Mouse (Mus musculus): ENCODE results near the gene Atp6v0a2.

Atp6v0a2 gene

GRCm38 (mm10) chr5:124628448-124629363, at the start of gene Atp6v0a2:
Gene Atp6v0a2 (plus strand): TSS chr5:124628576.
- WGBS, result under 1% methylated on average over 58 of the region's 58 CpGs

- WGBS, result under 1% methylated on average over 51 of the region's 51 CpGs
These were observed 49.6 kb upstream of the Atp6v0a2 start, which contains the start of the genes Eif2b1 and Gtf2h3 for GRCm38 (mm10) chr5:124578633-124579317. Gene Eif2b1 (minus strand): TSS chr5:124579131. Gene Gtf2h3 (plus strand): TSS chr5:124579140.

DNA sequence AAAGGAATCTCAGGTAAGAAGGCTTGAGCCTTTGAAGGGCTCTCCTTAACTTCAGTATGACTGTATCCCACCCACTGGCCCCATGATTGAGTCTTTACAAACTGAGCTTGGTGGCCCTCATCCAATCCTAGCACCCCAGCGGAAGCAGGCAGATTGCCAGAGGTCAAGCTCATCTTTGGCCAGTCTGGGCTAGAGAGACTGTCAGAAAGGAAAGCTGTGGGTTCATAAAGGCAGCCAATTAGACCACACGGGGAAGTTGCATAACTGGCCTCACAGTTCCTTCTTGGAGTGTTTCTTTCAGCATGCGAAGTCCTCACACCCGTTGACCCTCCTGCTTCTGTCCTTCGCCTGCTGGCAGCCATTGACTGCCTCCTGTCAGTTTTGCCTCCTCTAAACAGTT, 45.9 kb upstream of the Atp6v0a2 start:
- WGBS, result 75% methylated on average over 5 of the region's 5 CpGs

DNA sequence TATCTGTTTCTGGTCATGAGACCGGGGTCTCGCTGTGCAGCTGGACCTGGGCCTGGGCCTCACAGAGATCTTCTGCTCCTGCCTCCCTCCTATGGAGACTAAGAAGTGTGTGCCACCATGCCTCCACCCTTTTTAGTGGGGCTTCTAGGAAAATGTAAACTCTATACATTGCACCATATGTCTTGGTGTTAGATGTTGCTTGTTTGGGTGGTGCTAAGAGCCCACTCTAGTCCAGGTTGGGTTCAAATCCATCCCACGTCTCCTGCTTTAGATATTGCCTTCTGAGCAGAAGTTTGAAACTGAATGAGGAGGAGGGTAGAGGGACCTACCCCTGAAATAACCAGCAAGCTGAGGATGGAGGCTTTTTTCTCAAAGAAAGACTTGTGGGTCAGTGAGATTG, 35.6 kb upstream of the Atp6v0a2 start:
- 75% methylated on average over 3 of the region's 3 CpGs for WGBS

- 5% methylated on average over 30 of the region's 30 CpGs for WGBS
These were observed 29.9 kb upstream of the Atp6v0a2 start for GRCm38 (mm10) chr5:124598224-124599174.

- WGBS, result 61% methylated on average over 8 of the region's 8 CpGs
These were observed 28.6 kb upstream of the Atp6v0a2 start for GRCm38 (mm10) chr5:124599726-124600125.

- 67% methylated on average over 5 of the region's 5 CpGs for WGBS
These were observed 26.0 kb upstream of the Atp6v0a2 start for GRCm38 (mm10) chr5:124602349-124602748.

DNA sequence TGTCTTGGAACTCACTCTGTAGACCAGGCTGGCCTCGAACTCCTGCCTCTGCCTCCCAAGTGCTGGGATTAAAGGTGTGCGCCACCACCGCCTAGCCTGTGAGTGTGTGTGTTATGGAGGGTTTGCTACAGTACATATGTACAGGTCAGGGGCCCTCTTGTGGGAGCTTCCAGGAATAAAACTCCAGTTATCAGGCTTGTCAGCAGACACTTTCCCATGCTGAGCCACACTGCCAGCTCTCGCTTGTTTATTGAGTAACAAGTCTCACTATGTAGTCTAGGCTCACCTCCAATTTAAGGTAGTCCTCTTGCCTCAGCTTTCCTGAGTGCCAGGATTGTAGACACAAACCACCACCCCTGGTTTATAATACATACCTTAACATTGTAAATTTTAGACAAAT, 24.1 kb upstream of the Atp6v0a2 start:
- WGBS, result 87% methylated on average over 4 of the region's 4 CpGs

DNA sequence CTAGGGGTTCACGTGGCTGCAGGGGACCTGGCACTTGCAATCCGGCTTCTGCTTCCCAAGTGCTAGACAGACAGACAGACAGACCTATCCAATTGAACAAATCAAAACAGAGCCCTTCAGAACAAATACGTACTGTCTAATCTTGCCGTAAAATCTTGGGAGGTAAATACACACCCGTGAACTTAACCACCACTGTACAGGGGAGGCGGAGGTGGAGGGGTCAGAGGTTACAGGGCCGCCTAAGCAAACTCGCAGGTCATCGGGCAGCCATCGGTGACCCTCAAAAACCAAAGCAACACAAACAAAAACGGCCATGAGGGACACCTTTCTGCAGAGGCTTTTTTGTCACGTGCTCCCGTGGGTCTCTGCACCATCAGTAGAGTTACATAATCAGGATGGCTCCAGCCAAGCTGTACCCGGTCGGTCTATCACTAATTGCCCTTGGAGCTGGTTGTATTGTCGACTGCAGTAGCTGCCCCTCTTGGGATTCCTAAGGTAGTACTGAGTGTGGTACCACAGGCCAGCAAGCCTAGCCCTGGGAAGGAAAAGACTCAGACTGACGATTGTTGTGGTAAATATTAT, 23.2 kb upstream of the Atp6v0a2 start:
- 84% methylated on average over 17 of the region's 17 CpGs for WGBS

GRCm38 (mm10) chr5:124610965-124611364, 17.4 kb upstream of the Atp6v0a2 start:
- 81% methylated on average over 10 of the region's 10 CpGs for WGBS

- WGBS, result 79% methylated on average over 11 of the region's 11 CpGs
These were observed 13.7 kb upstream of the Atp6v0a2 start for GRCm38 (mm10) chr5:124614709-124615108.

- WGBS, result 95% methylated on average over 10 of the region's 10 CpGs
These were observed 9.7 kb upstream of the Atp6v0a2 start for GRCm38 (mm10) chr5:124618711-124619110.

DNA sequence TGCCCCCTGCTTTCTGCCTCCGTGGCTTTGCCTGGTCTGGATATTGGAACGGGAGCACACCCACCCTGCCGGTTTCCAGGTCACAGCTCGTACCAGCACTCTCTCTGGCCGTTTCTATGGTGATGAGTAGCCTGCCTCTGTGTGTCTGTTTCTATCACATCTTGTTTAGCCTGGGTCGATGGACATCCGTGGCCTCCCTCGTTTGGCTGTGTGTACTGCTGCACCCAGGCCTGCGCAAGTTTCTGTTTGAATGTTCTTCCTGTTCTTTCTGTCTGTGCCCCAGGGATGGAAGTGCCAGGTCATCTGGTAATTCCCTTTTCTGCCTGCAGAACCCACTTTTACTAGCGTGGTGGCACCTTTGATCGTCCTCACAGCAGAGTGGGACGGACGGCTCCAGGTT, 7.0 kb upstream of the Atp6v0a2 start:
- WGBS, result 61% methylated on average over 13 of the region's 13 CpGs

DNA sequence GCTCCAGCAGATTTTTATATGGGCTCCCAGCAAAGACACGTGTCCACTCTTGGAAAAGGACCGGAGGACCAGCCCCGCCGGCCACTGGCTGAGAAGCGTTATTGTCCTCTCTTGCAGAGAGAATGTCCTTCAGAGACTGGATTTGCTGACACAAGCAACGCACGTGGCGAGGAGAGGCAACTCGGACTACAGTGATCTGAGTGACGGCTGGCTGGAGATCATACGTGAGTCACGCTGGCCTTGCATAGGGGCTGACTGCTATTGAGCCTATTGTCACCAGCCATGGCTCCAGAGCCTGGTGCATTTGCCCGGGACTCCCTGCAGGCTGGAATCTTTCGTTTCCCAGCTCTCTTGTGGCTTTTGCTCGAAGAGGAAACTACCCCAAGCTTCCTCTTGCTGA, 5.5 kb upstream of the Atp6v0a2 start:
- WGBS, result 72% methylated on average over 15 of the region's 15 CpGs

GRCm38 (mm10) chr5:124624291-124624690, 4.1 kb upstream of the Atp6v0a2 start:
- 93% methylated on average over 9 of the region's 9 CpGs for WGBS

DNA sequence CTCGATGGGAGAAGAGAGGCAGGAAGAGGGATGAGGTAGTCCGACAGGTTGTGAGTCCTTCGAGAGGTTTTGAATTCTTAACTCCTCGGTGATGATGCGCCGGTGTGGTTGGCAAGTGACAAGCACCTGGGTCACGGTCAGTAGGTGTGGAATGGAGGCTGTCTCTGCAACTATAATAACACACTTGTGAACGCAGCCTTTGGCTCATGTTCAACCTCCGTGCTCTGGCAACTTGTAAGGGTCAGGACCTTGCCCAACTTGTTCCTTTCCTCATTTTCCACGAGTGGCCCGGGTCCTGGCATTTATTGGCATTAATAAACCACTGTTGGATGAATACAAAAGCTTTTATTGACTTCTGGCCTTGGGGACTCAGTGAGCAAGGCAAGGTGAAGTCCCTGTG, 1.3 kb downstream of the Atp6v0a2 start:
- 7% methylated on average over 11 of the region's 11 CpGs for WGBS

DNA sequence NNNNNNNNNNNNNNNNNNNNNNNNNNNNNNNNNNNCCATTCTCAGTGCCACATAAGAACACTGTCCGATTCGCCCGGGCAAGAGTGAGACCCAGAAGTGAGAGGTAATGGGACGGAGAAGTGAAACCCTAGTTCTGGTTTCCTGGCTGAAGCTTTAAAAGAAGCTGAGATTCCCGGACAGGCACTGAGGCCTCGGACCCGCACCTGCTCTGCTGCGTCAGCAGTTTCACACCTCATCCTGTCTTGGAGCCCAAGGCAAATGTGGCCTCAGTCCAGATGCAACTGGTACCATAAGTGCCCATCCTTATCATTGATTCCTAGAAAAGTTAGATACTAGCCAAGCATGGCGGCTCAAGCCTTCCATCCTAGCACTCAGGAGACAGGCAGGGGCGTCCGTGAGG, 3.3 kb downstream of the Atp6v0a2 start:
- WGBS, result 90% methylated on average over 11 of the region's 11 CpGs

DNA sequence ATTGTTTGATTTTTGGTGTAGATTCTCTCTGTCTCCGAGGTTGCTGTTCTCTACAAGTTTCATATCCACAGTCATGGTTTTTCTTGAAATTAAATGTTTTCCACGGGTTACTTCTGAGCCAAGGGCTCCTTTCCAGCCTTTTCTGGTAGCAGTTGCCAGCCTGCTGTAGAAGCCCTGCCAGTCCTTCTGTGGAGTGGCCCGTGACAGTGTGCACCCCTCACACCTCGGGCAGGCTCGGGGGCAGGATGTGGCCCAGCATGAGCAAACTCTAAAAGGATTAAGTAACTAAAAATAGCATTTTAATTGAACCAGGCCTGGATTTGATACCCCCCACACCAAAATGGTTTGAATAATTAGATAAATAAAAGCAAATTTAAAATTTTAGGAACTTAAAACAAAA, 4.1 kb downstream of the Atp6v0a2 start:
- 35% methylated on average over 5 of the region's 5 CpGs for WGBS

DNA sequence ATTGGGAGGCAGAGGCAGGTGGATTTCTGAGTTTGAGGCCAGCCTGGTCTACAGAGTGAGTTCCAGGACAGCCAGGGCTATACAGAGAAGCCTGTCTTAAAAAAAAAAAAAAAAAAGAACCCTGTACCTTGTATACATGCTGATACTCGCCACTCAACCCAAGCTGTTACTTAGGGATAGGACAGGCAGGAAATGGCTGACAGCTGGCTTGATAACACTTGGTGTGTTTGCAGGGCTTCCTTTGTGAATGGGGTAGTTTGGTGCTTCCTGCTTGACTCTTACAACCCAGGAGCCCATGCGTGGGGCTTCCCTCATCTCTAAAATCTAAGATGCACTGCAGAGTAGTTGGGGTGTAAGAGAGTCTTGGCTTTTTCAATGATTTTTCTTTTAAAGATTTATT, 5.0 kb downstream of the Atp6v0a2 start:
- 86% methylated on average over 2 of the region's 2 CpGs for WGBS

GRCm38 (mm10) chr5:124635068-124635467, 6.7 kb downstream of the Atp6v0a2 start:
- WGBS, result 82% methylated on average over 4 of the region's 4 CpGs

GRCm38 (mm10) chr5:124636139-124636538, 7.8 kb downstream of the Atp6v0a2 start:
- 98% methylated on average over 3 of the region's 3 CpGs for WGBS

Measured in cerebral cortex, adult 2 months (tissue).